Mouse (Mus musculus): ENCODE data around the gene Guk1.
A peak's percentile ranks its signal among the peaks of the same experiment; 100 is the strongest.

Guk1 gene

GRCm38 (mm10) chr11:59163255-59164236 lies 28.5 kb downstream of the Guk1 start, which contains the start of gene Iba57:
TSS of gene Iba57 (minus strand) at chr11:59163739.
- DNase-seq: peak; percentile 99

GRCm38 (mm10) chr11:59162443-59163254 lies 29.4 kb downstream of the Guk1 start:
- DNase-seq: no peak

DNA sequence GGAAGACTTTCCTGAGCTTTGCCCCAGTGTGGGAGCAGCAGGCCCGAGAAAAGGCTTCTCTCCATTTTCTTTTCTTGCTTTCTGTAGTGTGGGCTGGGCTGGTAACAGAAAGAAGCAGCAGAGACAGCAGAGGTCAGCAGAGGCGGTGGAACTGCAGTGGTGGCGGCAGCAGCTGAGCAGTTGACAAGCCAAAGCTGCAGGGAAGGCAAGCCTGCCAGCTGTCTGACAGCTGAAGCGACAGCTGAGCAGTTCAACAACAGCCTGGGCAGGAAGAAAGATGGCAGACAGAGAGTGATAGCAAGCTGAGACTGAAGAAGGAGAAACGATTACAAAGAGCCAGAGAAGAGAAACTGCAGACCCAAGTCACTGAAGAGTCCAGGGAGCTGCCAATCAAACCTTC lies 30.6 kb downstream of the Guk1 start:
- DNase-seq: no peak

DNA sequence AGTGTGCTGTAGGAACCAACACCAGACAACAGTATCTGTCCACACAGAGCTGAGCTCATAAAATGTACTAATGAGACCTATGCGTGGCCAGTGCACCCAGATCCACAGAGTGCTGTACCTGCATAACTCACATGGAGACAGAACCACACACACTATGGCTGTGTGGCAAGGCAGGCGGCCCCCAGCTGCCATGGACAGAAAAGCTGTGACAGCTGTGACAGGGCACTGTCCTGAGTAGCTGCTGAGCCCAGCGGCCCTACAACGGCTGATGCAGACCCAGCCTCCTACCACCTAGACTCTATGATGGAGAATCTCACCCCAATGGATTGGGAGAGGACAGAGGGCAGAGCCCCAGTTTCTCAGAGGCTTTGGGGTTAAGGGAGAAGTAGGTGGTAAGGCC lies 32.5 kb downstream of the Guk1 start:
- DNase-seq: no peak

- no peak for DNase-seq
Measured at GRCm38 (mm10) chr11:59159099-59159498, 32.9 kb downstream of the Guk1 start.

DNA sequence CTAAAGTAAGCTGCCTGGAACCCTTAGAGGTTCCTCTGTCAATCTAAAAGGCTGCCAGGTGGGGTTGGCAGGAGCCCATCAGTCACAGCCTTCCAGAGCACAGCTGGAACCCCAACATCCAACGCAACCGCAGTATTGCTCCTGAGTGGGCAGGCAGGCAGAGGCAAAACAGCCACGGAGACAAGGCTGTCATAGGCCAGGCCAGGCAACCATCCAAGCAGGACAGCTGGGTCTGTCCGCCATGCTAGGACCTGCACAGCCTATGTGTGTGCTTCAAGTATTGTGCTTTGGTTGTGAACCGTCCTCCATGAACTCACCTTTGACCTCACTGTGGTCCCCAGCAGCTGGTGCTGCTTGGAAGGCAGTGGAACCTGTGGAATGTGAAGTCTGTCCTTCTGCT lies 36.1 kb downstream of the Guk1 start:
- DNase-seq: no peak

DNA sequence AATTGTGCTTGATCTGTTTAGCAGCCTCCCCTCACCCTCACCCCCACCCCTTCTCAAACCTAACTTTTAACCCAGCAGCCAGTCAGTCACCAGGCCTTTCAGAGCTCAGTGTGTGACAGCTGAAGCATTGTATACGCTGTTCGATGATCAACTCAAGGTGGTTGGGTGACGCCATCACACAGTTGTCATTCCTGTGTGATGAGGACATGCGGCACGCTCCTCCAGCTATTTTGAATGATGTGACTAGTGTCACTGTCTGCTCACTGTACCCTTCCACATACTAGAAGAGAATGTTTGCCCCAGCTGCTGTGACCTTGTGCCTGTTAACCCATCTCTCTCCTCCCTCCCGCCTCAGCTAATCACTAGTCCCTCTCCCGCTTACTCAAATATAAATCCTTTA lies 37.8 kb downstream of the Guk1 start:
- DNase-seq: no peak

DNA sequence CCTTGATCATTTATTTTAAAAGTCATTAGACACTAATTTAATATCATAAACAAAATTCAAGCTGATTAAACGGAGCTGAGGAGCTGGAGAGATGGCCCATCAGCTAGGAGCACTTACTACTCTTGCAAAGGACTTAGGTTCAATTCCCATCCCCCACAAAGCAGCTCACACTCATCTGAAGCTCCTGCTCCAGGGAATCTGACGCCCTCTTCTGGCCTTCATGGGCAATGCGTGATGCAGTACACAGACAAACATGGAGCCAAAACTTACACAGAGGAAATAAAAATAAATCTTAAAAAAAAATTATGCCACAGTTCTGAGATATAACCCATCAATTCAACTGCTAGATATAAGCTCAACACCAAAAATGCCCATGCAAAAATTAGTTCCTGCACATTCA lies 40.3 kb downstream of the Guk1 start:
- DNase-seq: peak; percentile 19

GRCm38 (mm10) chr11:59149302-59149701 lies 42.7 kb downstream of the Guk1 start:
- DNase-seq: no peak

- no peak for DNase-seq
Measured at GRCm38 (mm10) chr11:59142962-59143361, 49.0 kb downstream of the Guk1 start.

DNA sequence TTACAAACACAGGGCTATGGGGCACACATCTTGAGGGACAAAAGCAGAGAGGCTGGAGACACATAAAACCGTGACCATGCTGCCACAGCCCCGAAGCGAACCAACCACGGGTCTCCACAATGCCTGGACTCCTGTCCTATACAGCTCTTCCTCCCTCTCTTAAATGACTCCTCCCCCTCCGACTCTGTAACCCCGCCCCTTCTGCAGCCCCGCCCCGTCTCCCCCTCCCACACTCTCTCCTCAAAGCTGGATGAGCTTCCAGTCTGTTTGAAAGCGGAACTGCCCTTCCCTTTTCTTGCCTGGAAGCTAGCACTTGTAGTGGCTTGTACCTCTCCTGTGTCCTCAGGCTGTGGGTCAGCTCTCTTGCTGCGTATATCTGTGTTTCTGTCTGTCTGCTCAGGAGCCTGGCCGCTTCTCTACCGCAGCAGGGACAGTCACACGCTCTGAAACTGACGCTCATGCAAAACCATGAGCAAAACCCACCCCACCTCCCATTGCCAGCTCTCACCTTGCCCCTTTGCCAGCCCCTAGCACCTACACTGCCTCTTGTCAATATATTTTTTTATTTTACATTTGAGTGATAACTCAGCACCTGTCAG lies 50.1 kb downstream of the Guk1 start:
- peak; percentile 62 for DNase-seq

DNA sequence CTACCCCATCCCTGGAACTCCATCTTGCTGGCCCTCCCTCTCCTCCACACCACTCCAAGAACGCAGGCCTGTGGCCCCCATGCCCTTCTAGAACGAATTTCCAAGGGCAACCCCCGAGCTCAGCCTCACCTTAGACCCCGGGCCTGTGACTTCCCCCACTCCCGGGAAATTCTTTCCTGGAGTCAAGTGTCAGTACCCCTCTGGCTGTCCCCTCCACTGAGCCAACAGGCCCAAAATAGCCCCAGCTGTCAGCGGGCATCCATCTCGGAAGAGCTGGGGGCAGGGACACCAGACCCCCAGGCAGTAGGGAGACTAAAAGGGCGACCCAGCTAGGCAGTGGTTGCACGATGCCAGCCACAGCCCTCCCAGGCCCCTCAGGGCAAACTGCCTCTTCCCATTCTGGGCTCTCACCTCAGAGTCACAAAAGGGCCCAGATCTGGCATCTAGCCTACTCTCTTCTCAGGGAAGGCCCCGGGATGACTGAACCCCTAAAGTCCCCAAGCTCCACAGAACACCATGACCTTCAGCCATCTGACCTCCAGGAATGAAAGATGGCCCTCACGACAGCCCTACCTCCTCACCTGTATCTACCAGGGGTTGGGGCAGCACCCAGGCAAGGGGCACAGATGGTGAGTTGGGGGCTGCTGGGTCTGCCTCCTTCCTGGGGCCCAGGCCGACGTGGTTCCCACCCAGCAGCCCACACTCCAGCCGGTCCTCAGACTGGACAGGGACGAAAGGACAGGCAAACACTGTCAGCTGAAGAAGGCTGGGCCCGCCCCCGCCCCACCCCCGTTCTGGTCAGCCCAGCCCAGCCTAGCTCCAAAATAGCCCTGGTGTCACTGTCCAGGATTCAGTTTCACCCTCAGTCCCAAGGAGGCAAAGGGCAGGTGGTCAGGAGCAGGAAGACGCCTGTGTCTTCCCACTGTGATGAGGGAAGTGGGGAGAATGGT lies 53.2 kb downstream of the Guk1 start:
- no peak for DNase-seq

- no peak for DNase-seq
Measured at GRCm38 (mm10) chr11:59136994-59137706, 54.9 kb downstream of the Guk1 start.

- DNase-seq: peak; percentile 7
Measured at GRCm38 (mm10) chr11:59135904-59136452, 56.0 kb downstream of the Guk1 start, which contains the start of gene Obscn. TSS of gene Obscn (minus strand) at chr11:59136402.

GRCm38 (mm10) chr11:59135051-59135820 lies 56.8 kb downstream of the Guk1 start:
- DNase-seq: peak; percentile 5

DNA sequence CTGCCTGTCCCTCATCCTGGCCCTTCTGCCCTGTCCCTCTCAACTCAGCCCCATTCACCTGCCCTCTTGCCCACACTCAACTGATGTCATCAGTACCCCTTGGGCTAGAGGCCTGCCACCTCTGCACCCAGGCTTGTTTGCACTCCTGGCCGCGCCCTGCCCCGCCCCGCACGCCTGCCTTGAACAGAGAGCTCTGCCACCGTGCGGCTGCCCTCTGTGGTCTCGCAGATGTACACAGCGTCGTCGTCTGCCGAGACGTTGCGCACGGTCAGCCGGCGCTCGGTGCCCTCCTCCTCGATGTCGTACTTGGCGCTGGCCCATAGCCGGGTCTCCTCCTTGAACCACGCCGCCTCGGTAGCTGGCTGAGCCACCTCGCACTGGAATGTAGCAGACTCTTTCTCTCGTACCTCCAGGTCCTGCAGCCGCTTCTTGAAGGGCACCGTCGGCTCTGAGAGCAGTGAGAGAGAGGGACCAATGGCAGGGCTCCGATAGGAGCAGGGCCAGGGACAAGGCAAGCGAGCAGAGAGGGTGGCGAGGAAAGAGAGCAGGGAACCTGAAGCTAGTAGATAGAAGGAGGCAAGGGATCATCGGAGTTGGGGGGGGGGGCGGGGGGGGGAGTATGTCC lies 57.5 kb downstream of the Guk1 start:
- peak; percentile 24 for DNase-seq
